Comparison of ENCODE assay signal across 11 mouse cellular contexts in genomic region chr10:42583902-42584435, GRCm38 (mm10). TPM values are rescaled to one million over a fixed set of nuclear protein-coding genes. Genes with fewer than 3 reads are reported as not detected.
DNase-seq lines count a peak whose midpoint lies in the region; ATAC-seq lines count a peak whose summit lies in the region.
"Had no signal": no experiment of that assay in that cellular context is flagged by ENCODE, and none has a peak within 500 bp of the region (broad histone marks: within the 10 kb centered on the region; RNA-seq: fewer than 3 reads in every experiment).

No protein-coding gene starts in this region.

- peak overlapping the region; percentile 36 for H3K4me3 ChIP-seq in heart, embryonic 16.5 days (ENCODE audit: low read length)
- H3K4me3 ChIP-seq in forebrain, embryonic 15.5 days = peak overlapping the region; percentile 58
- H3K4me3 ChIP-seq in midbrain, embryonic 12.5 days = peak overlapping the region; percentile 60

- no peak for DNase-seq in heart, postnatal 36 days
- peak; percentile 11 for DNase-seq in brain, adult 2 months (ENCODE audit: low read depth, low spot score)
- DNase-seq in spleen, postnatal 14 days (ENCODE audit: low spot score in 2 of 2) = no peak
- DNase-seq in left cerebral cortex, postnatal 14 days (ENCODE audit: low spot score in 2 of 2) = no peak
- DNase-seq in thymus, postnatal 10 days (ENCODE audit: low spot score in 2 of 2) = no peak
- DNase-seq: lung, postnatal 10 days had no signal

- H3K27ac ChIP-seq in heart, embryonic 16.5 days (ENCODE audit: low read length) = no peak overlapping the region
- H3K27ac ChIP-seq in forebrain, embryonic 15.5 days (replicated peaks) = peak overlapping the region; percentile 79
- peak overlapping the region; percentile 67 for H3K27ac ChIP-seq in midbrain, embryonic 12.5 days (replicated peaks)

- no peak for ATAC-seq in heart, embryonic 16.5 days (replicated peaks; ENCODE audit: extremely low read depth, insufficient read depth, low FRiP score)
- peak; percentile 30 for ATAC-seq in forebrain, embryonic 15.5 days (replicated peaks)
- peak; percentile 5; the same call in 1 of the 2 replicates for ATAC-seq in midbrain, embryonic 12.5 days (ENCODE audit: low FRiP score, low read depth)

- peak overlapping the region; percentile 41 for H3K4me2 ChIP-seq in heart, embryonic 16.5 days (ENCODE audit: low read depth, low read length)
- H3K4me2 ChIP-seq in forebrain, embryonic 15.5 days (replicated peaks) = peak overlapping the region; percentile 66
- peak overlapping the region; percentile 74 for H3K4me2 ChIP-seq in midbrain, embryonic 12.5 days (replicated peaks)

- intact Hi-C loops in heart, postnatal 36 days (cut with DNase I) = loop anchor here (2.0 kb wide), 1 partner anchor 49 kb away; no protein-coding TSS in a partner anchor
- intact Hi-C loops in left cerebral cortex, postnatal 14 days (cut with DNase I) = loop anchor here (2.0 to 5.0 kb wide), 2 partner anchors 47 to 167 kb away; no protein-coding TSS in a partner anchor

- WGBS in heart, embryonic 16.5 days = under 1% methylated on average over 31 of the region's 32 CpGs
- WGBS in forebrain, embryonic 15.5 days = under 1% methylated on average over 32 of the region's 32 CpGs
- under 1% methylated on average over 30 of the region's 32 CpGs for WGBS in midbrain, embryonic 12.5 days

- peaks cover 19% of the 10 kb centered on the region; the same call in 1 of the 2 replicates for H3K4me1 ChIP-seq in heart, embryonic 16.5 days (ENCODE audit: control insufficient read depth, insufficient read depth, low read length)
- H3K4me1 ChIP-seq in forebrain, embryonic 15.5 days = peaks cover 75% of the 10 kb centered on the region
- peaks cover 79% of the 10 kb centered on the region for H3K4me1 ChIP-seq in midbrain, embryonic 12.5 days

- H3K36me3 ChIP-seq in heart, embryonic 16.5 days (ENCODE audit: control insufficient read depth, insufficient read depth) = no peaks in the 10 kb centered on the region
- no peaks in the 10 kb centered on the region for H3K36me3 ChIP-seq in forebrain, embryonic 15.5 days
- no peaks in the 10 kb centered on the region for H3K36me3 ChIP-seq in midbrain, embryonic 12.5 days

- H3K9ac ChIP-seq in heart, embryonic 16.5 days (ENCODE audit: low read length) = no peak overlapping the region
- H3K9ac ChIP-seq in forebrain, embryonic 15.5 days (replicated peaks) = peak overlapping the region; percentile 68
- peak overlapping the region; percentile 78 for H3K9ac ChIP-seq in midbrain, embryonic 12.5 days (replicated peaks)

- peaks cover 86% of the 10 kb centered on the region for H3K27me3 ChIP-seq in heart, embryonic 16.5 days (ENCODE audit: control insufficient read depth, insufficient read depth, low read length)
- no peaks in the 10 kb centered on the region for H3K27me3 ChIP-seq in forebrain, embryonic 15.5 days
- peaks cover 93% of the 10 kb centered on the region for H3K27me3 ChIP-seq in midbrain, embryonic 12.5 days

- no peaks in the 10 kb centered on the region for H3K9me3 ChIP-seq in heart, embryonic 16.5 days (replicated peaks; ENCODE audit: control insufficient read depth, low read length)
- no peaks in the 10 kb centered on the region for H3K9me3 ChIP-seq in forebrain, embryonic 15.5 days
- H3K9me3 ChIP-seq in midbrain, embryonic 12.5 days = 0 out of 2 replicates have a peak, but pooled peaks cover 4% of the 10 kb centered on the region

RNA-seq across cellular contexts. Expression of gene Ostm1, which starts 0.3 kb away (rescaled TPM):
- polyA plus RNA-seq in heart, embryonic 16.5 days (2015; fragmentation: Nextera tagmentation; extraction: Ambion mirVana) = 17.6 and 24.0 TPM in 2 replicates
- total RNA-seq in heart, postnatal 36 days (2021) = 10 to 100 TPM; 16.4 to 18.2 TPM
- 50.8 and 51.5 TPM in 2 replicates for polyA plus RNA-seq in forebrain, embryonic 15.5 days (2015; fragmentation: Nextera tagmentation; extraction: Ambion mirVana)
- 35.4 and 40.1 TPM in 2 replicates for polyA plus RNA-seq in midbrain, embryonic 12.5 days (2016; fragmentation: Nextera tagmentation; extraction: Ambion mirVana)
- total RNA-seq in left cerebral cortex, postnatal 14 days (2021) = 10 to 100 TPM; 46.8 to 48.8 TPM

RNA-seq across cellular contexts. Expression of gene Nr2e1, which starts 0.5 kb away (rescaled TPM):
- polyA plus RNA-seq in heart, embryonic 16.5 days (2015; fragmentation: Nextera tagmentation; extraction: Ambion mirVana) = not detected in 2 replicates
- not detected for total RNA-seq in heart, postnatal 36 days (2021)
- polyA plus RNA-seq in forebrain, embryonic 15.5 days (2015; fragmentation: Nextera tagmentation; extraction: Ambion mirVana) = 35.4 and 40.5 TPM in 2 replicates
- 35.2 and 46.5 TPM in 2 replicates for polyA plus RNA-seq in midbrain, embryonic 12.5 days (2016; fragmentation: Nextera tagmentation; extraction: Ambion mirVana)
- 10 to 100 TPM; 11.0 to 13.8 TPM for total RNA-seq in left cerebral cortex, postnatal 14 days (2021)
- total RNA-seq: heart, adult 18-20 months had no signal
- polyA plus RNA-seq: spleen, adult 2 months had no signal

Comparison
In these comparisons a context has a peak if more than half of its experiments do, and no peak if none do; other contexts are left out.
1. RNA of gene Nr2e1, which starts 0.5 kb away (polyA plus RNA-seq): 35.4 to 40.5 TPM in forebrain, embryonic 15.5 days and 35.2 to 46.5 TPM in midbrain, embryonic 12.5 days; not detected in heart, embryonic 16.5 days; every median in the first group is over 10 times any median in the second.
2. Peak in every context shown above with its lines, with median percentiles within 50 percentile points of each other: H3K4me2 ChIP-seq and H3K4me3 ChIP-seq.